Mouse (Mus musculus): ENCODE data around the gene Serpinb1c. TPM values are rescaled to one million over a fixed set of nuclear protein-coding genes. Genes with fewer than 3 reads are reported as not detected.
"Not testable (repeated sequence)": the region's sequence is repeated elsewhere in the genome, so short reads cannot be mapped to it uniquely, and the experiment has no call there.

Serpinb1c gene
- not detected in 2 replicates for polyA plus RNA-seq (2016; fragmentation: Nextera tagmentation; extraction: Ambion mirVana)

DNA sequence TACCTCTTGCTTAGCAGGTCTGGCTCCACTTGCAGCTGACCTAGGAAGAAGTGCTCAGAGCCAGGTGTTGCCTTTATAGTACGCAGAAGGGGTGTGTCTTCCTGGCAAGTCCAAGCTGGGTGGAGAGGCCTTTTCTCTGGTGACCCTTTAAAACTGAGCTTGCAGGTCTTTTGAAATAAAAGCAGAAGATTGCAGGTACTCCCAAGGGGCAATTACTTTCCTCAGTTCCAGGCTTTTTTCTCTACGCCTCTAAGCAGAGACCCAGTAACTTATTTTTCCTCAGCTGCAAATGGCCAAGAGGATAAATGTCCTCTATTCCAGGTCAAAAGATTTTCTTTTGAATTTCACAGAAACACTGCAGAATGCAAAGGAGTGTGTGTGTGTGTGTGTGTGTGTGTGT is at the start of gene Serpinb1c:
Gene Serpinb1c (minus strand): TSS at position 101 of the 400 bp plus-strand sequence.
- Histone ChIP-seq H3K9ac (no peak within 1 kb of the TSS), H3K4me2 (no peak within 1 kb of the TSS), H3K9me3 (no peaks in the 10 kb centered on the region), H3K4me3 (replicated peaks) (no peak within 1 kb of the TSS), H3K4me1 (no peaks in the 10 kb centered on the region), H3K27ac (no peak within 1 kb of the TSS), H3K27me3 (no peaks in the 10 kb centered on the region), H3K36me3 (replicated peaks) (no peaks in the 10 kb centered on the region)
- WGBS: 84% methylated on average over 2 of the region's 2 CpGs
- ATAC-seq (ENCODE audit: low FRiP score): no peak

DNA sequence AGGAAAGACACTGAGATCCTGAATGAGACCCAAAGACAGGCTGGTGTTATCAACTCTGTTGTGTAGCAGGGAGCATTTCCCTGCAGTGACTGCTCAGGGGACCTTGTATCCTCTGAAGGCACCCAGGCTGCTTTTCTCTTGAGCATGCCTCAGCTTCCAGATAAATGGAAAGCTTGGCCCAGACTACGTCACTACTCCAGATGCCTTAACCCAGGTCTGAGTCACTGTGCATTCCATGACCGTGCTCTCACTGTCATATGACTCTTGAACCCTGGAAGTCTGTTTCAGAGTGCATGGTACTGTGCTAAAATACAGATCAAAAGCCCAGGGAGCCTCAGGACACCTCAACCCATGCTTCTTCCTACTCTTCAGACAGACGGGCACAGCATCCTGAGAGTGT is 41.2 kb upstream of the Serpinb1c start:
- ATAC-seq (ENCODE audit: low FRiP score): not testable (repeated sequence)
- WGBS: 75% methylated on average over 3 of the region's 3 CpGs

DNA sequence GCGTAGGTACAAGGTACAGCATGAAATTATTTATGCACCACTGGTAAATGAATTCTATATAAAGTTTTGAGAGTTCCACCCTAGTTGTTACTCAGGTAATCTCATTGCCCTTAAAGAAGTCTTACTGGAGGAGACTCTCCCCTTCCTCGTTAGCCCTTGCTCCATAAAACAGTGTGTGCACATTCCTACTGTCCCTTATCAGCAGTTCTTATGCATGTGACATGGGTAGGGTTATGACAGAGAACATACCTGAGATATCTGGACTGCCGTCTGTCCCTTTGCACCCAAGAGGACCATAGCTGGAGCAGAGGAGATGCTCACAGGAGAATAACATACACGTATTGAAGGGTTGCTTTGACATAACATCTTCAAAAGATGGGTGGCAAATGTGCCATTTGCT is 40.3 kb upstream of the Serpinb1c start:
- H3K9me3 ChIP-seq; H3K27ac ChIP-seq; H3K4me1 ChIP-seq; H3K4me2 ChIP-seq; H3K36me3 ChIP-seq (replicated peaks); H3K4me3 ChIP-seq (replicated peaks); ATAC-seq (ENCODE audit: low FRiP score); H3K9ac ChIP-seq; H3K27me3 ChIP-seq: not testable (repeated sequence)
- 90% methylated on average over 4 of the region's 4 CpGs for WGBS

More for the DNA sequence above, 41.2 kb upstream of the Serpinb1c start:
- not testable (repeated sequence) for H3K4me1 ChIP-seq; H3K27ac ChIP-seq; H3K36me3 ChIP-seq (replicated peaks); H3K27me3 ChIP-seq; H3K4me3 ChIP-seq (replicated peaks); H3K9me3 ChIP-seq; H3K9ac ChIP-seq; H3K4me2 ChIP-seq

DNA sequence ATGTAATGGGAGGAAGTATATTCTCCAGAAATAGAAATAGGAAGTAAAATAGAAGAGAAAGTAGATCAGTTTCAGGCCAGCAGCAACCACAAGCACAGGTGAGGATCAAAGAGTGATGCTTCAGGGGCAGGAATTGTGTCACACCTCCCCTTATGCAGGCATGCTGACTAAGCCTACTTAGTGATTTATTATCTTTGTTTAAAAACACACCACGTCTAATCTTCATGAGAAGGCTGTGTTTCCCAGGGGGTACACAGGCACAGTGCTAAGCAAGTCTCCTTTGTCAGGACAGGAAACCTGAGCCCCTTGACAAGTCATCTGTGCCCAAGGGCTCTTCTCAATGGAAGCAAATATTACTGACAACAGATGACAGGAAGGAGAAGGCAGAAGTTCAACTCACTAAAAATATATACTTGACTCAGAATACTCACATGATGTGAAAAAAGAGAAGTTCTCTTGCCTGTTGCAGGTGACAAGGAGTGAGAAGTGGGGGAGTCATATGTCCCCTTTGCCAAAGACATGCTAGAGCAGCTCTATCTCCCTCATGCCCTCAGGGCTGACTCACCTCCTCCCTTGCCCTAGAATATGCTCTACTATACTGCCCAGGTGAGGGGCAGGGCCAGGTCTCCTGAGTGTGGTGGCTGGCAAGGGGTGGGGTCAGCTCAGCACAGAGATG is 36.8 kb upstream of the Serpinb1c start:
- H3K4me2 ChIP-seq: no peak overlapping the region
- no peak overlapping the region for H3K9ac ChIP-seq
- whole genome bisulfite sequencing: 50% methylated on average over 1 of the region's 1 CpGs
- no peak for ATAC-seq (ENCODE audit: low FRiP score)
- H3K27ac ChIP-seq: no peak overlapping the region
- H3K4me1 ChIP-seq: no peaks in the 10 kb centered on the region
- no peaks in the 10 kb centered on the region for H3K9me3 ChIP-seq
- H3K4me3 ChIP-seq (replicated peaks): no peak overlapping the region
- H3K36me3 ChIP-seq (replicated peaks): no peaks in the 10 kb centered on the region
- H3K27me3 ChIP-seq: no peaks in the 10 kb centered on the region

DNA sequence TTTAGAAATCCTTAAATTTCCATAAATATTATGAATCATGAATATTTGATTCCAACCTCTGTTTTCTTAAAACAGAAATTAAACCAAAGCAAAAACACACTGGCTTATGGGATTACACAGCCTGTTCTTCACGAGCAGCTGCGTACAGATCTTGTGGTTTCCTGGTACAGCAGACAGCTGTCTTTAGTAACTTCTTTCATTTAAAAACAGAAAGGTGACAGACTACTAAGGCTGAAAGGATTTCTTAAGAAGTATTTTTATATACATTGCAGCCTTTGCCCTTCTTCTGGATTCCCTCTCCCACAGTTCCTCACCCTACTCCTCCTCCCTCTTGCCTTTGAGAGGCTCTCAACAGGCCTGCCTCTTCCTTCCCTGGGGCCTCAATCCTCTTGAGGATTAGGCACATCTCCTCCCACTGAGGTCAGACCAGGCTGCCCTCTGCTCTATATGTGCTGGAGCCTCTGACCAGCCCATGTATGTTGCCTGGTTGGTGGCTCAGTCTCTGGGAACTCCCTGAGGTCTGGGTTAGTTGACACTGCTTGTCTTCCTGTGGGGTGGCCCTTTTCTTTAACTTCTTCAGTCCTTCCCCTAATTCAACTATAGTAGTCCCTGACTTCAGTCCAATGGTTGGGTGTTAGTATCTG is 31.2 kb upstream of the Serpinb1c start:
- 88% methylated on average over 2 of the region's 2 CpGs for WGBS
- Histone ChIP-seq H3K4me2 (no peak overlapping the region), H3K27ac (no peak overlapping the region)

DNA sequence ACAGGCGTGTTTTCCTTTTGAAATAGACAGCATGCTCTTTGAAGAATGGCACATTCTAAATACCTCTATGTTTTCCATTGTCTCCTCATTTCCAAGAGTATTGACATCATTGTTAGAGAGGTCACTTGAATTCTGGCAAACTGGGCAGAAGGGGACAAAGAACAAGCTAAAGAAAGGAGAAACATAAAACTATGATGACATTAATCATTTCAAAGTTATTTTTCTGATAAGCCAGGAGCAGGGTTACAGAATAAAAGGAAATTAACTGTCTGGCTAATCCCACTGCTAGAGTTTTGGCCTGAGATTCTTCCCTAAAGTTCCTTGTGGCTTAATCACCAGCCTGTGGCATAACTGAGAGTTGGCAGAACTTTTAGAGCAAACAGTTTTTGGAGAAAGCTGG is 29.2 kb upstream of the Serpinb1c start:
- no peak overlapping the region for H3K27ac ChIP-seq
- H3K27me3 ChIP-seq: no peaks in the 10 kb centered on the region
- no peak overlapping the region for H3K4me2 ChIP-seq
- no peaks in the 10 kb centered on the region for H3K4me1 ChIP-seq
- H3K4me3 ChIP-seq (replicated peaks): no peak overlapping the region
- H3K36me3 ChIP-seq (replicated peaks): no peaks in the 10 kb centered on the region
- H3K9ac ChIP-seq: no peak overlapping the region
- H3K9me3 ChIP-seq: no peaks in the 10 kb centered on the region
- WGBS: 71% methylated on average over 1 of the region's 1 CpGs
- no peak for ATAC-seq (ENCODE audit: low FRiP score)

More for the DNA sequence above, 31.2 kb upstream of the Serpinb1c start:
- Histone ChIP-seq H3K9me3 (no peaks in the 10 kb centered on the region), H3K4me3 (replicated peaks) (no peak overlapping the region), H3K27me3 (no peaks in the 10 kb centered on the region), H3K36me3 (replicated peaks) (no peaks in the 10 kb centered on the region), H3K4me1 (no peaks in the 10 kb centered on the region), H3K9ac (no peak overlapping the region)
- ATAC-seq (ENCODE audit: low FRiP score): no peak

DNA sequence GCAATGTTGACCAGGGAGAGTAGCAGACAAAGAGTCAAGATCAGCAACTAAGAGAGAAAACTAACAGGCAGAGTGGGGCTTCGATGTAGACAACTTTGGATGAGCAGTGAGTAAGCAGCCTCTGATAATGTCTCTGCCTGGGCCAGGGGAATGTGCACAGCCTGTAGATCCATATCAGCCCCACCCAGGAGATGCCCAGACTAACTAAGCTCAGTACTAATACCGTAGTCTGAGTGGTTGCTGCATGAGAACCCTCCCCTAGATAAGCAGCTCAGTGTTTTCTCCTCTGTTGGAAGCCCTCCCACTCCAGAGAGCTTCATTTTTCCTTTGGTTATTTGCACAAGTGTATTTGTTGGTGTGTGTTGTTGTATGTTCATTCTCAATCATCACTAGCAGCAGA is 28.6 kb upstream of the Serpinb1c start:
- H3K4me1 ChIP-seq: no peaks in the 10 kb centered on the region
- 78% methylated on average over 2 of the region's 2 CpGs for WGBS
- no peaks in the 10 kb centered on the region for H3K27me3 ChIP-seq
- no peaks in the 10 kb centered on the region for H3K36me3 ChIP-seq (replicated peaks)
- H3K27ac ChIP-seq: no peak overlapping the region
- H3K4me3 ChIP-seq (replicated peaks): no peak overlapping the region
- no peaks in the 10 kb centered on the region for H3K9me3 ChIP-seq
- H3K4me2 ChIP-seq: no peak overlapping the region
- ATAC-seq (ENCODE audit: low FRiP score): no peak
- H3K9ac ChIP-seq: no peak overlapping the region

DNA sequence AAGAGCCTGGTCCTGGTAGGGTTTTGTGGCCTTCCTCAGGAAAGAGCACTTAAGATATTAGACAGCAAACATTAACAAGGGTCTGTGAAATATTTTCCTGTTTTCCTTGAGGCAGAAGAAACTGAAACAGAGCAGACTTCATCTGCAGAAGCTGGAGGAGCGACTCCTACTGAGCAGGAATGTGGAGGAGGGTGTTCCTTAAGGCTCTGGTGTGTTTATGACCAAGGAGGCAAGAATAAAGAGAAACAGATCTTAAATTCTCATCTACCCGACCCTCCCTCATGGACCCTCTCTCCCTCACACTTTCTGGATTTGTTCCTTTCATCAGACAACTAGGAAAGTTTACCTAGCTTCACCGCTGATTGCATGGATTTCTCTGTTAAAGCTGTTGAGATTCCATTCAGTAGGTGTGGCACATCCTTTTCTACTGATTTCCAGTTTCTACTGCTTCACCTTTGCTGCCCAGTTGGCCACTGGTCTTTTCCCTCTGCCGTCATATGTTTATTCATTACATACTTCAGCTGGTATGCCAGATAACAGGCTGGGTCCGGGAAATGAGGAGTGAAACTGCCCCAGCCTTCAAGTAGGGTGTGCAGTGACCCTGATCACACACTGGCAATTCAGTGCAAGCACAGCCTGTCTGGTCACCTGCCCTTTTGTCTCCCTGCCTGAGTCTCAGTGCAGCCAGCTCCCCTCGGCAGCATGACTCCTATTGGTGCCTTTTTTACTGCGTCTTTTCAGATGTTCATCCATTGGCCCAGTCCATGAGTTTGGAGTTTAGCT is 26.8 kb upstream of the Serpinb1c start:
- WGBS: 64% methylated on average over 7 of the region's 7 CpGs
- ATAC-seq (ENCODE audit: low FRiP score): no peak
- no peaks in the 10 kb centered on the region for H3K27me3 ChIP-seq
- no peaks in the 10 kb centered on the region for H3K36me3 ChIP-seq (replicated peaks)
- no peaks in the 10 kb centered on the region for H3K9me3 ChIP-seq
- H3K4me1 ChIP-seq: no peaks in the 10 kb centered on the region
- no peak overlapping the region for H3K9ac ChIP-seq
- no peak overlapping the region for H3K4me3 ChIP-seq (replicated peaks)
- no peak overlapping the region for H3K27ac ChIP-seq
- no peak overlapping the region for H3K4me2 ChIP-seq

DNA sequence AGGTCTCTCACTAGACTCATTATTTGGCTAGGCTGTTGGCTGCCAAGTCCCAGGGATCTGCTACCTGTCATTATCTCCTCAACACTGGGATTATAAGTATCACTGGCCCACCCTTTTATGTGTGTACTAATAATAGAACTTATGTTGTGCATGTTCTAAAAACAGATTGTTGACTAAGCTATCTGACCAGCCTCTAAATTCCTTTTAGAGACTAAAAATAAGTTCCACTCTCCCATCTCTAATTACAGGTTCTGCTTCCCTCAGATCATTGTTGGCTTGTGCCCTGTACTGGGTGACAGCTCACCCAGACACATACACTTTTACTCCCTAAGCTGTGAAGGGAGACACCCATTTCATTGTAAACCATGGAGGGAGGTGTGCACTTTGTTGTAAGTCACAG is 24.6 kb upstream of the Serpinb1c start:
- Histone ChIP-seq H3K9me3 (no peaks in the 10 kb centered on the region), H3K27ac (no peak overlapping the region), H3K27me3 (no peaks in the 10 kb centered on the region), H3K36me3 (replicated peaks) (no peaks in the 10 kb centered on the region), H3K4me1 (no peaks in the 10 kb centered on the region), H3K4me2 (no peak overlapping the region), H3K9ac (no peak overlapping the region), H3K4me3 (replicated peaks) (no peak overlapping the region)
- ATAC-seq (ENCODE audit: low FRiP score): no peak

DNA sequence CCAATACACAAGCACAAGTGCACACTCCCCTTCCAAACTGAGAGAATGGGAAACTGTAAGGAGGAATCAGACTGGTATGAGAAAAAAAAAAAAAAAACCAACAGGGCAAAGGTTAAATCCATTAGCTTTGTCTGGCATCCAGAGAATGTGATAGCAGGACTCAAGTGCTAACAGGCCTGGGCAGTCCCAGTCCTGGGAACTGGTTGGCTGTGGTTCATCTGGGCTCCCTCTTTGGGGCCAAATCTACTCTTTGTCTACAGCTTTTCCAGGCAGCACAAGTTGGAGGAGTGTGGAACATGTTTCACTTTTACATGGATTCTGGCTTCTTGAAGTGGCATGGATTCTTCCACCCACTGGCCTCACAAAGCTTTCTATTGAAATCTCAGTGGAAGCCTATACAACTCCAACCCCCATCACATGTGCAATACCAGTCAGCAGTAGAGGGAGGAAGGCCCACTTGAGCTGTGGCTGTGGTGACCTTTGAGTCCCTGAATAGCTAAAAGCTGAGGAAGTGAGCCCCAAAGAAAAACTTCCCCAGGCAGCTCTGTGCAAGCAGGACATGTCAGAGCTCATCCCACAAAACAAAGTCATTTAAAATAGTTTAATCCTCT is 14.9 kb upstream of the Serpinb1c start:
- no peak overlapping the region for H3K27ac ChIP-seq
- no peaks in the 10 kb centered on the region for H3K4me1 ChIP-seq
- no peaks in the 10 kb centered on the region for H3K9me3 ChIP-seq
- no peak overlapping the region for H3K4me3 ChIP-seq (replicated peaks)
- no peaks in the 10 kb centered on the region for H3K36me3 ChIP-seq (replicated peaks)
- no peak for ATAC-seq (ENCODE audit: low FRiP score)
- H3K9ac ChIP-seq: no peak overlapping the region
- H3K27me3 ChIP-seq: no peaks in the 10 kb centered on the region
- H3K4me2 ChIP-seq: no peak overlapping the region

DNA sequence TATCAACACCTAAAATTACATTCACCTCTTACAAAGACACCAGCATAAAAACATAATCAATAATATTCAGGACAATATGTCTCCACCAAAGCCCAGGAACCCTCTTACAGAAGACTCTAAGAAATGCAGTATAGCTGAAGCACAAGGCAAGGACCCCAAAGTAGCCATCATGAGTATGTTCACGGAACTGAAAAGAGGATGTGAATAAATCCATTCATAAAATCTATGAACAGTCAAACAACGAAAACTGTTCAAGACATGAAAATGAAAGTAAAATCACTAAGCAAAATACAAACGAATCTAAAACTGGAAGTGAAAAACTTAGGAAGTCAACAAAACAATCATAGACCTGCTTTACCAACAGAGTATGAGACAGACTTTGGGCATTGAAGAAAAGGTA is 10.2 kb upstream of the Serpinb1c start:
- Histone ChIP-seq H3K36me3 (replicated peaks) (no peaks in the 10 kb centered on the region), H3K9ac (no peak overlapping the region), H3K27me3 (no peaks in the 10 kb centered on the region), H3K9me3 (no peaks in the 10 kb centered on the region), H3K27ac (no peak overlapping the region), H3K4me3 (replicated peaks) (no peak overlapping the region), H3K4me2 (no peak overlapping the region), H3K4me1 (no peaks in the 10 kb centered on the region)
- WGBS: 87% methylated on average over 3 of the region's 3 CpGs
- ATAC-seq (ENCODE audit: low FRiP score): no peak

DNA sequence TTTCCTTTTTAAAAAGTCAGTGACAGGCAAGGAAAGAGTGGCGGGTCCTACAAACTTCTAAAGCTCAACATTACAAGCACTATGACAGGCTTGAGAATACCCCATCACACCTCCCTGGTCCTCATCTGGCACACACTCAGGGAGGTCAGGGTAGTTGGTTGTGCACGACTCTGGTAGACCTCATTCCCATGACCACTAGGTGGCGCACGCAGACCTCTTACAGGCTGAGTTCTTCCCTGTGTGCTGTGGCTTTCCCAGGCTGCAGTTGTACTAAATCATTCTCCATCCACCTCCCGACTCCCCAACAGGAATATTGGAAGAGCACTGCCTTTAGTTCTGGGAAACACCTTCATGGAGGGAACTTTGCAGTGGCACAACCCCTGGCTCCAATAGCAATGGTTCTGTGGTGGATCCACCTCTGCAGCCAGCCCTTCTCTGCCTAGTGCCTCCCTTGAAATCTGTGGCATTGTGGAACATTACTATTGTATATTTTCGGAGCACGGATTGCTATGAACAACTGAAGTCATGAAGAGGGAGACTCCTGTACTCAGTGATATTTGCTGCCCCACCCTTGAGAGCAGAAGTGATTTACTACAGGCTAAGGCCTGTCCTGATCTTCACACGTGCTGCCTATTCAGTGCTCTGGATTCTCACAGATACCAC is 5.3 kb upstream of the Serpinb1c start:
- H3K9ac ChIP-seq: no peak overlapping the region
- no peaks in the 10 kb centered on the region for H3K27me3 ChIP-seq
- peak; percentile 96 for ATAC-seq (ENCODE audit: low FRiP score)
- WGBS: 38% methylated on average over 8 of the region's 8 CpGs
- H3K4me3 ChIP-seq (replicated peaks): no peak overlapping the region
- H3K4me1 ChIP-seq: no peaks in the 10 kb centered on the region
- no peaks in the 10 kb centered on the region for H3K9me3 ChIP-seq
- no peaks in the 10 kb centered on the region for H3K36me3 ChIP-seq (replicated peaks)
- H3K27ac ChIP-seq: no peak overlapping the region
- no peak overlapping the region for H3K4me2 ChIP-seq
